Mouse (Mus musculus): ENCODE measurements around the gene Sh2b3. TPM values are rescaled to one million over a fixed set of nuclear protein-coding genes. Genes with fewer than 3 reads are reported as not detected.
A peak's percentile ranks its signal among the peaks of the same experiment; 100 is the strongest.

The Sh2b3 gene
- polyA plus RNA-seq, 1 experiment from 2014 or later = 20.5 TPM

- no peak overlapping the region for H3K9ac ChIP-seq
- no peak overlapping the region for H3K4me3 ChIP-seq
- no peak for ATAC-seq (ENCODE audit: borderline replicate concordance, extremely low read depth, low FRiP score, low TSS enrichment)
- H3K36me3 ChIP-seq = peaks cover 67% of the 10 kb centered on the region
- H3K27ac ChIP-seq = no peak overlapping the region
- H3K9me3 ChIP-seq = no peaks in the 10 kb centered on the region
- H3K4me2 ChIP-seq = no peak overlapping the region
- WGBS = 77% methylated on average over 5 of the region's 5 CpGs
- H3K27me3 ChIP-seq = no peaks in the 10 kb centered on the region
- H3K4me1 ChIP-seq = peaks cover 7% of the 10 kb centered on the region; the same call in 1 of the 2 replicates
Observed at GRCm38 (mm10) chr5:121821116-121821515, 16.3 kb downstream of the Sh2b3 start.

- H3K4me1 ChIP-seq = peaks cover 7% of the 10 kb centered on the region; the same call in 1 of the 2 replicates
- peaks cover 71% of the 10 kb centered on the region for H3K36me3 ChIP-seq
- no peak overlapping the region for H3K9ac ChIP-seq
- 81% methylated on average over 3 of the region's 3 CpGs for WGBS
- no peak for ATAC-seq (ENCODE audit: borderline replicate concordance, extremely low read depth, low FRiP score, low TSS enrichment)
- H3K27me3 ChIP-seq = no peaks in the 10 kb centered on the region
- no peak overlapping the region for H3K27ac ChIP-seq
- H3K9me3 ChIP-seq = no peaks in the 10 kb centered on the region
- no peak overlapping the region for H3K4me2 ChIP-seq
- H3K4me3 ChIP-seq = no peak overlapping the region
Observed at GRCm38 (mm10) chr5:121820657-121821056, 16.8 kb downstream of the Sh2b3 start.

GRCm38 (mm10) chr5:121820161-121820560, 17.3 kb downstream of the Sh2b3 start:
- 61% methylated on average over 2 of the region's 2 CpGs for WGBS
- H3K36me3 ChIP-seq = peaks cover 73% of the 10 kb centered on the region
- no peak overlapping the region for H3K27ac ChIP-seq

GRCm38 (mm10) chr5:121819559-121819958, 17.9 kb downstream of the Sh2b3 start:
- Histone ChIP-seq H3K4me2 (no peak overlapping the region), H3K4me1 (peaks cover 3% of the 10 kb centered on the region; the same call in 1 of the 2 replicates), H3K36me3 (peaks cover 71% of the 10 kb centered on the region), H3K27ac (no peak overlapping the region), H3K27me3 (no peaks in the 10 kb centered on the region), H3K9me3 (no peaks in the 10 kb centered on the region), H3K9ac (no peak overlapping the region), H3K4me3 (no peak overlapping the region)
- 84% methylated on average over 5 of the region's 5 CpGs for WGBS
- no peak for ATAC-seq (ENCODE audit: borderline replicate concordance, extremely low read depth, low FRiP score, low TSS enrichment)

More at GRCm38 (mm10) chr5:121820161-121820560, 17.3 kb downstream of the Sh2b3 start:
- no peak overlapping the region for H3K4me3 ChIP-seq
- no peaks in the 10 kb centered on the region for H3K9me3 ChIP-seq
- H3K27me3 ChIP-seq = no peaks in the 10 kb centered on the region
- no peak for ATAC-seq (ENCODE audit: borderline replicate concordance, extremely low read depth, low FRiP score, low TSS enrichment)
- H3K9ac ChIP-seq = no peak overlapping the region
- H3K4me1 ChIP-seq = peaks cover 4% of the 10 kb centered on the region; the same call in 1 of the 2 replicates
- no peak overlapping the region for H3K4me2 ChIP-seq

- WGBS = 87% methylated on average over 4 of the region's 4 CpGs
- H3K9ac ChIP-seq = no peak overlapping the region
- H3K9me3 ChIP-seq = no peaks in the 10 kb centered on the region
- no peak overlapping the region for H3K4me3 ChIP-seq
- no peaks in the 10 kb centered on the region for H3K27me3 ChIP-seq
- no peak overlapping the region for H3K27ac ChIP-seq
- ATAC-seq (ENCODE audit: borderline replicate concordance, extremely low read depth, low FRiP score, low TSS enrichment) = no peak
- H3K36me3 ChIP-seq = peaks cover 78% of the 10 kb centered on the region
- H3K4me1 ChIP-seq = 0 out of 2 replicates have a peak, but pooled peaks cover 3% of the 10 kb centered on the region
- H3K4me2 ChIP-seq = no peak overlapping the region
Observed at GRCm38 (mm10) chr5:121818862-121819261, 18.6 kb downstream of the Sh2b3 start.

- 92% methylated on average over 7 of the region's 7 CpGs for WGBS
- H3K9me3 ChIP-seq = no peaks in the 10 kb centered on the region
- H3K4me2 ChIP-seq = no peak overlapping the region
- H3K27ac ChIP-seq = no peak overlapping the region
- no peak overlapping the region for H3K4me3 ChIP-seq
- H3K36me3 ChIP-seq = peaks cover 83% of the 10 kb centered on the region
- no peak overlapping the region for H3K9ac ChIP-seq
- H3K4me1 ChIP-seq = 0 out of 2 replicates have a peak, but pooled peaks cover 3% of the 10 kb centered on the region
- ATAC-seq (ENCODE audit: borderline replicate concordance, extremely low read depth, low FRiP score, low TSS enrichment) = no peak
- H3K27me3 ChIP-seq = no peaks in the 10 kb centered on the region
Observed at GRCm38 (mm10) chr5:121818401-121818800, 19.0 kb downstream of the Sh2b3 start.

GRCm38 (mm10) chr5:121817551-121817950, 19.9 kb downstream of the Sh2b3 start:
- no peak for ATAC-seq (ENCODE audit: borderline replicate concordance, extremely low read depth, low FRiP score, low TSS enrichment)
- Histone ChIP-seq H3K9ac (no peak overlapping the region), H3K9me3 (no peaks in the 10 kb centered on the region), H3K4me2 (no peak overlapping the region), H3K4me3 (no peak overlapping the region), H3K4me1 (0 out of 2 replicates have a peak, but pooled peaks cover 3% of the 10 kb centered on the region), H3K27me3 (no peaks in the 10 kb centered on the region), H3K27ac (no peak overlapping the region), H3K36me3 (peaks cover 86% of the 10 kb centered on the region)
- WGBS = 78% methylated on average over 9 of the region's 9 CpGs

- H3K4me3 ChIP-seq = no peak overlapping the region
- ATAC-seq (ENCODE audit: borderline replicate concordance, extremely low read depth, low FRiP score, low TSS enrichment) = no peak
- 88% methylated on average over 2 of the region's 2 CpGs for WGBS
- H3K9me3 ChIP-seq = no peaks in the 10 kb centered on the region
- H3K36me3 ChIP-seq = peaks cover 92% of the 10 kb centered on the region
- no peaks in the 10 kb centered on the region for H3K27me3 ChIP-seq
- H3K27ac ChIP-seq = no peak overlapping the region
- H3K4me2 ChIP-seq = no peak overlapping the region
- H3K9ac ChIP-seq = no peak overlapping the region
- 0 out of 2 replicates have a peak, but pooled peaks cover 3% of the 10 kb centered on the region for H3K4me1 ChIP-seq
Observed at GRCm38 (mm10) chr5:121816611-121817010, 20.8 kb downstream of the Sh2b3 start.

- H3K4me1 ChIP-seq = 0 out of 2 replicates have a peak, but pooled peaks cover 3% of the 10 kb centered on the region
- no peak overlapping the region for H3K9ac ChIP-seq
- ATAC-seq (ENCODE audit: borderline replicate concordance, extremely low read depth, low FRiP score, low TSS enrichment) = no peak
- 77% methylated on average over 8 of the region's 8 CpGs for WGBS
- H3K9me3 ChIP-seq = no peaks in the 10 kb centered on the region
- no peaks in the 10 kb centered on the region for H3K27me3 ChIP-seq
- no peak overlapping the region for H3K4me2 ChIP-seq
- H3K4me3 ChIP-seq = no peak overlapping the region
- H3K36me3 ChIP-seq = peaks cover 93% of the 10 kb centered on the region
- no peak overlapping the region for H3K27ac ChIP-seq
Observed at GRCm38 (mm10) chr5:121815867-121816380, 21.5 kb downstream of the Sh2b3 start.

- Histone ChIP-seq H3K9ac (no peak overlapping the region), H3K4me1 (no peaks in the 10 kb centered on the region; the same call in 1 of the 2 replicates), H3K4me3 (no peak overlapping the region), H3K9me3 (no peaks in the 10 kb centered on the region), H3K36me3 (peaks cover 91% of the 10 kb centered on the region), H3K27me3 (no peaks in the 10 kb centered on the region), H3K27ac (no peak overlapping the region), H3K4me2 (no peak overlapping the region)
- no peak for ATAC-seq (ENCODE audit: borderline replicate concordance, extremely low read depth, low FRiP score, low TSS enrichment)
- 62% methylated on average over 3 of the region's 3 CpGs for WGBS
Observed at GRCm38 (mm10) chr5:121815067-121815466, 22.4 kb downstream of the Sh2b3 start.

GRCm38 (mm10) chr5:121813744-121814143, 23.7 kb downstream of the Sh2b3 start:
- Histone ChIP-seq H3K27ac (no peak overlapping the region), H3K4me2 (no peak overlapping the region), H3K9me3 (no peaks in the 10 kb centered on the region), H3K36me3 (peaks cover 79% of the 10 kb centered on the region), H3K4me3 (no peak overlapping the region), H3K27me3 (no peaks in the 10 kb centered on the region), H3K4me1 (peaks cover 7% of the 10 kb centered on the region; the same call in 1 of the 2 replicates), H3K9ac (no peak overlapping the region)
- ATAC-seq (ENCODE audit: borderline replicate concordance, extremely low read depth, low FRiP score, low TSS enrichment) = no peak
- whole genome bisulfite sequencing = 91% methylated on average over 10 of the region's 10 CpGs

GRCm38 (mm10) chr5:121812526-121813243, 24.8 kb downstream of the Sh2b3 start:
- WGBS = 72% methylated on average over 7 of the region's 7 CpGs
- H3K27ac ChIP-seq = 0 out of 2 replicates have a peak overlapping the region, but pooled peaks have one; percentile 9
- H3K36me3 ChIP-seq = peaks cover 71% of the 10 kb centered on the region
- H3K4me2 ChIP-seq = no peak overlapping the region
- no peak overlapping the region for H3K4me3 ChIP-seq
- H3K27me3 ChIP-seq = no peaks in the 10 kb centered on the region
- no peak for ATAC-seq (ENCODE audit: borderline replicate concordance, extremely low read depth, low FRiP score, low TSS enrichment)
- peaks cover 7% of the 10 kb centered on the region; the same call in 1 of the 2 replicates for H3K4me1 ChIP-seq
- H3K9me3 ChIP-seq = no peaks in the 10 kb centered on the region
- no peak overlapping the region for H3K9ac ChIP-seq
